Mouse (Mus musculus) limb, embryonic 15.5 days (tissue): ENCODE measurements around the gene Bub3. TPM values are rescaled to one million over a fixed set of nuclear protein-coding genes. Genes with fewer than 3 reads are reported as not detected.

ENCODE experiments used
- ATAC-seq: fragments of 200-750 bp; cut with Nextera tagmentation; 2 replicates; pipeline ENCODE4 v1.8.0; 2017; ENCODE audit warnings: low read depth, moderate TSS enrichment; ENCODE audit not compliant: insufficient number of reproducible peaks, low FRiP score, low TSS enrichment
- H3K27ac ChIP-seq: fragments of 300-500 bp; sonication (generic); 2 replicates; pipeline ENCODE4 v1.5.1; 2015; ENCODE audit warnings: moderate library complexity, mild to moderate bottlenecking, inconsistent platforms
- H3K27me3 ChIP-seq: fragments of 300-500 bp; sonication (generic); 2 replicates; pipeline ENCODE4 v1.6.1; 2015; ENCODE audit warnings: inconsistent platforms
- H3K36me3 ChIP-seq: fragments of 300-500 bp; sonication (generic); 2 replicates; pipeline ENCODE4 v1.6.1; 2015; ENCODE audit warnings: inconsistent platforms
- H3K4me1 ChIP-seq: fragments of 300-500 bp; sonication (generic); 2 replicates; pipeline ENCODE4 v1.6.1; 2015; ENCODE audit warnings: inconsistent platforms
- H3K4me2 ChIP-seq: fragments of 300-500 bp; sonication (generic); 2 replicates; pipeline ENCODE4 v1.6.1; 2015; ENCODE audit warnings: mild to moderate bottlenecking, inconsistent platforms
- H3K4me3 ChIP-seq: fragments of 300-500 bp; sonication (generic); 2 replicates; pipeline ENCODE4 v1.5.1; 2015; ENCODE audit warnings: mild to moderate bottlenecking, inconsistent platforms
- H3K9ac ChIP-seq: fragments of 300-500 bp; sonication (generic); 2 replicates; pipeline ENCODE4 v1.6.1; 2015; ENCODE audit warnings: inconsistent platforms
- H3K9me3 ChIP-seq: fragments of 300-500 bp; sonication (generic); 2 replicates; pipeline ENCODE4 v1.6.1; 2016; ENCODE audit warnings: inconsistent platforms
- WGBS: fragments of 180-500 bp; shearing (Covaris S2); methylation state at CpG from one replicate; pipeline ENCODE4 v1.1.7; 2015; 5-methylcytosine and 5-hydroxymethylcytosine counted together
- polyA plus RNA-seq: library from polyadenylated mRNA; unstranded; fragments of >200 nt; fragmentation: Nextera tagmentation; extraction: Ambion mirVana; gene quantifications from 2 replicates; pipeline ENCODE4 v1.2.1, GENCODE M21; 2015

Bub3 gene
- 176 and 179 TPM in 2 replicates for polyA plus RNA-seq

- Histone ChIP-seq H3K27me3 (peaks cover 42% of the 10 kb centered on the region), H3K4me1 (peaks cover 29% of the 10 kb centered on the region), H3K9ac (peak within 1 kb of the TSS; percentile 56), H3K36me3 (peaks cover 30% of the 10 kb centered on the region), H3K27ac (peak within 1 kb of the TSS; percentile 89), H3K4me2 (peak within 1 kb of the TSS; percentile 53), H3K4me3 (peak within 1 kb of the TSS; percentile 63), H3K9me3 (no peaks in the 10 kb centered on the region)
- peak; percentile 94 for ATAC-seq
- under 1% methylated on average over 45 of the region's 51 CpGs for WGBS
Observed at GRCm38 (mm10) chr7:131559986-131560696, at the start of gene Bub3. Gene Bub3, plus strand, starts transcription at chr7:131560222.

- no peak overlapping the region for H3K4me3 ChIP-seq
- no peak overlapping the region for H3K27ac ChIP-seq
- no peak for ATAC-seq
- no peak overlapping the region for H3K4me2 ChIP-seq
- no peak overlapping the region for H3K9ac ChIP-seq
- H3K27me3 ChIP-seq: peaks cover 90% of the 10 kb centered on the region
- H3K4me1 ChIP-seq: peaks cover 32% of the 10 kb centered on the region
- H3K9me3 ChIP-seq: no peaks in the 10 kb centered on the region
- WGBS: 0% methylated on average over 7 of the region's 7 CpGs
- no peaks in the 10 kb centered on the region for H3K36me3 ChIP-seq
Observed at GRCm38 (mm10) chr7:131539979-131540378, 20.0 kb upstream of the Bub3 start.

- WGBS: 2% methylated on average over 41 of the region's 41 CpGs
- H3K9ac ChIP-seq: no peak overlapping the region
- peak overlapping the region; percentile 39 for H3K4me3 ChIP-seq
- no peak for ATAC-seq
- H3K27ac ChIP-seq: no peak overlapping the region
- peaks cover 32% of the 10 kb centered on the region for H3K4me1 ChIP-seq
- H3K36me3 ChIP-seq: no peaks in the 10 kb centered on the region
- peaks cover 95% of the 10 kb centered on the region for H3K27me3 ChIP-seq
- H3K4me2 ChIP-seq: peak overlapping the region; percentile 72
- H3K9me3 ChIP-seq: no peaks in the 10 kb centered on the region
Observed at GRCm38 (mm10) chr7:131541184-131542114, 18.6 kb upstream of the Bub3 start.

GRCm38 (mm10) chr7:131542115-131542871 lies 17.7 kb upstream of the Bub3 start, which contains the start of gene Hmx3:
Gene Hmx3, plus strand, starts transcription at chr7:131542867.
- Histone ChIP-seq H3K27ac (no peak within 1 kb of the TSS), H3K36me3 (no peaks in the 10 kb centered on the region), H3K27me3 (peaks cover 96% of the 10 kb centered on the region), H3K9me3 (no peaks in the 10 kb centered on the region), H3K4me2 (peak within 1 kb of the TSS; percentile 72), H3K4me3 (peak within 1 kb of the TSS; percentile 39), H3K4me1 (peaks cover 32% of the 10 kb centered on the region), H3K9ac (no peak within 1 kb of the TSS)
- WGBS: under 1% methylated on average over 63 of the region's 65 CpGs
- ATAC-seq: no peak

DNA sequence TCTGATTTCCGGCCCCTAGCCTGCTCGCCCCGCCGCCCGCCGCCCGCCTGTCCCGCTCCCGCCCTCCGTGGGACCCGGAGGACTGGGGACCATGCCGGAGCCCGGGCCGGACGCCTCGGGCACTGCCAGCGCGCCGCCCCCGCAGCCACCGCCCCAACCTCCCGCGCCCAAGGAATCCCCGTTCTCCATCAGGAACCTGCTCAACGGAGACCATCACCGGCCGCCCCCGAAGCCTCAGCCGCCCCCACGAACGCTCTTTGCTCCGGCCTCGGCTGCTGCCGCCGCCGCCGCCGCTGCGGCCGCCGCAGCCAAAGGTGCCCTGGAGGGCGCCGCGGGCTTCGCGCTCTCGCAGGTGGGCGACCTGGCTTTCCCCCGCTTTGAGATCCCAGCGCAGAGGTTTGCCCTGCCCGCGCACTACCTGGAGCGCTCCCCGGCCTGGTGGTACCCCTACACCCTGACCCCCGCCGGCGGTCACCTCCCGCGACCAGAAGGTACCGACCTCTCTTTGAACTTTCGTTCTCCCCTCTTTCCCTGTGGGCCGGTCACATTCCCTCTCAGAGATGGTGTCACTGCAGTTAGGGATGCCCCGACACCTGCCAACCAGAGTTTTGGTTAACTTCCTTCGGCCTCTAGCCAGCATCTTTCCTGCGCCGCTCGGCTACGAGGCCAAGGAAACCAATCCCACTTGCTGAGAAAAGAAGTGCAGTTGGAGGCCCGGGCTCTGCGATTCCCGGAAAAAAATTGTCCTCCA lies 17.0 kb upstream of the Bub3 start:
- H3K4me3 ChIP-seq: peak overlapping the region; percentile 39
- H3K4me2 ChIP-seq: peak overlapping the region; percentile 72
- no peaks in the 10 kb centered on the region for H3K9me3 ChIP-seq
- H3K27me3 ChIP-seq: peaks cover 96% of the 10 kb centered on the region
- peaks cover 32% of the 10 kb centered on the region for H3K4me1 ChIP-seq
- under 1% methylated on average over 65 of the region's 71 CpGs for WGBS
- no peak overlapping the region for H3K27ac ChIP-seq
- no peak for ATAC-seq
- no peak overlapping the region for H3K9ac ChIP-seq
- H3K36me3 ChIP-seq: no peaks in the 10 kb centered on the region

DNA sequence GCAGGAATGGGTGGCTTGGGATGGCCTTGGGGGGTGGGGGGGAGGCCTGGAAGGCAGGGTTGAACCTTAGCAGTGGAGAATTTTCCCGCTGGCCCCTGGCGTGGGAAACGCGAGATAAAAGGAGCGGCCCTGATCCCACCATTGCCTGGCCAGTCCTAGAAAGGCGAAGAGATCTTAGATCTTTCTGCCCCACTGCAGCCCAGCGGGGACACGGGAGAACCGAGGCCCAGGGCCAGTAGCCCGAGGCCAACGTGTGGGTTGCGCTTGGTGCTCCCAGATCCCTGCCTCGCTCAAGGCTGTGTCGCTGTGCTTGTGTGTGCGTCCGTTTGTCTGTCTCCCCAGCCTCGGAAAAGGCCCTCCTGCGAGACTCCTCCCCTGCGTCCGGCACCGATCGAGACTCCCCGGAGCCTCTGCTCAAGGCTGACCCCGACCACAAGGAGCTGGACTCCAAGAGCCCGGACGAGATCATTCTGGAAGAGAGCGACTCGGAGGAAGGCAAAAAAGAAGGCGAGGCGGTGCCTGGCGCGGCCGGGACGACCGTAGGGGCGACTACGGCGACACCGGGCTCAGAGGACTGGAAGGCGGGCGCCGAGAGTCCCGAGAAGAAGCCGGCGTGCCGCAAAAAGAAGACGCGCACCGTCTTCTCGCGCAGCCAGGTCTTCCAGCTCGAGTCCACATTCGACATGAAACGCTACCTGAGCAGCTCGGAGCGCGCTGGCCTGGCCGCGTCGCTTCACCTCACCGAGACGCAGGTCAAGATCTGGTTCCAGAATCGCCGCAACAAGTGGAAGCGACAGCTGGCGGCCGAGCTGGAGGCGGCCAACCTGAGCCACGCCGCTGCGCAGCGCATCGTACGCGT lies 16.2 kb upstream of the Bub3 start:
- ATAC-seq: no peak
- under 1% methylated on average over 75 of the region's 75 CpGs for WGBS
- Histone ChIP-seq H3K36me3 (no peaks in the 10 kb centered on the region), H3K27ac (no peak overlapping the region), H3K9me3 (no peaks in the 10 kb centered on the region), H3K4me1 (peaks cover 32% of the 10 kb centered on the region), H3K4me2 (peak overlapping the region; percentile 72), H3K9ac (no peak overlapping the region), H3K4me3 (peak overlapping the region; percentile 39), H3K27me3 (peaks cover 96% of the 10 kb centered on the region)

DNA sequence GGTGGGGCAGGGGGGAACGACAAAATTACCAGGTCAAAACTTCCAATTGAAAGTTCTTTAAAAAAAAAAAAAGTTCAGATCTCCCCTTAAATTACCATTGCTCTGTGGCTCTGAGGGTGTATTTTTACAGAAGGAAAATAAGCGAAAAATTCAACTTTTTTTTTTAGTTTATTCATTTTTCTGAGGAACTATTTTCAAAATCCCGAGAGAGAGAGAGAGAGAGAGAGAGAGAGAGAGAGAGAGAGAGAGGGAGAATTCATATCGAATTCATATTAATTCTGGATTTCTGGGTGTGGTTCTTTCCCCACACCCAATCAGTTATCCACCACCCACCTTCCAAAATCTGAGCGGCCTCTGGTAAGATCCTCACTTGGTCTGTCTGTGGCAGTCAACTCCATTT lies 15.2 kb upstream of the Bub3 start:
- no peak for ATAC-seq
- no peaks in the 10 kb centered on the region for H3K36me3 ChIP-seq
- no peak overlapping the region for H3K9ac ChIP-seq
- H3K27me3 ChIP-seq: peaks cover 95% of the 10 kb centered on the region
- no peak overlapping the region for H3K4me3 ChIP-seq
- H3K27ac ChIP-seq: no peak overlapping the region
- peaks cover 32% of the 10 kb centered on the region for H3K4me1 ChIP-seq
- WGBS: 2% methylated on average over 5 of the region's 5 CpGs
- no peak overlapping the region for H3K4me2 ChIP-seq
- H3K9me3 ChIP-seq: no peaks in the 10 kb centered on the region

GRCm38 (mm10) chr7:131545701-131546385 lies 14.2 kb upstream of the Bub3 start:
- Histone ChIP-seq H3K9ac (no peak overlapping the region), H3K36me3 (no peaks in the 10 kb centered on the region), H3K9me3 (no peaks in the 10 kb centered on the region), H3K4me3 (no peak overlapping the region), H3K27ac (no peak overlapping the region), H3K27me3 (peaks cover 95% of the 10 kb centered on the region), H3K4me1 (peaks cover 32% of the 10 kb centered on the region), H3K4me2 (no peak overlapping the region)
- ATAC-seq: no peak
- 2% methylated on average over 13 of the region's 13 CpGs for WGBS

DNA sequence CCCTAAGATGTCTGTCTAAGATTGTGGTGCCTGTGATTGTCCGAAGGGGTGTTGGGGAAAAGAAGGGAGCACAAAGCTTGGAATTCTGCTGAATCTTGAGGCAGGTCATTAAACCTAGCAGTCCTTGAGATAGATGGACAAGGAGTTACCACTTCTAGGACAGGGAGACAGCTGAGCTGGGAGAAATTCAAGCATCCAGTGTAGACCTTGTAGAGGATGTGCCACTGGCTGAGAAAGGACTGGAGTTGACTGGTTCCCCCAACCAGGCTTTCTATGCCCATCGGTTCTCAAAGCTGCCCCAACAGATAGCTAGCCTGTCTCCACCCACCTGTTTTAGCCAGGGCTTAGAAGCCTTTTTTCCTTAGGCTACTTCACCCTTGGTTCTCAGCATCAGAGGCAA lies 13.6 kb upstream of the Bub3 start:
- Histone ChIP-seq H3K9me3 (no peaks in the 10 kb centered on the region), H3K27ac (no peak overlapping the region), H3K4me2 (no peak overlapping the region), H3K9ac (no peak overlapping the region), H3K27me3 (peaks cover 95% of the 10 kb centered on the region), H3K4me1 (peaks cover 32% of the 10 kb centered on the region), H3K36me3 (no peaks in the 10 kb centered on the region), H3K4me3 (no peak overlapping the region)
- WGBS: 9% methylated on average over 2 of the region's 2 CpGs
- ATAC-seq: no peak

DNA sequence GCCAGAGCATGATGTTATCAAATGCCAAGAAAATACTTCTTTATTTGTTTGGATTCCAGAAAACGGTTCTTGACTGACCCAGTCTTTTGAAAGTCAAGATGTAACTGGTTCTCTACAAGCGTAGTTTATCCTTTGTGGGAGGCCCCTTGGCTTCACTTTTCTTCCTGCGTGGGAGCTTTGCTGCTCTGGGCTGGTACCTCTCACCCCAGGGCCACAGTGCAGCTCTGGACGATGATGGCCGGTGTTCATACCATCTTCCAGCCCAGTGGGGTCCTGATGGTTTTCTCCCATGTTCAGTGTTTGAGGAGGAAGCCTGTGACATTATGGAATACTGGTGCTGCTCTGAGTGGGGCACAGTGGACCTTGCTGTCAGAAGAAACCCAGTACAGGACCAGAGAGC lies 12.5 kb upstream of the Bub3 start:
- Histone ChIP-seq H3K9me3 (no peaks in the 10 kb centered on the region), H3K27ac (no peak overlapping the region), H3K4me1 (peaks cover 21% of the 10 kb centered on the region), H3K36me3 (no peaks in the 10 kb centered on the region), H3K4me2 (no peak overlapping the region), H3K27me3 (peaks cover 95% of the 10 kb centered on the region), H3K4me3 (no peak overlapping the region), H3K9ac (no peak overlapping the region)
- 3% methylated on average over 5 of the region's 5 CpGs for WGBS
- no peak for ATAC-seq
